In the genomic region with DNA sequence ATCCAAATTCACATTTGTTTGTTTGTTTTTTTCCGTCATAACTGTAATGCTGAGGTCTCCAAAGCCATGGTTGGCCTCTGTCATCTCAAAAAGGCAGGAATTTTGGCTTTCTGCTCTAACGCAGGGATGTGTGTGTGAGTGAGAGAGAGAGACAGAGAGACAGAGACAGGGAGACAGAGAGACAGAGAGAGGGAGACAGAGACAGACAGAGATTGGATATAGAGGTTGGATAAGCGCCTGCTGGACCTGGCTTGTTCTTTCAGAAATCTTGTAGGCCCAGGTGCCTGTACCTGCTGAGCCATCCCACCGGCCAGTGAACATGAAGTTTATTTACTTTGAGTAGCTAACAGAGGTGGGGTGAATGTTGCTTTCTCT, we compare ENCODE assay signal across 8 mouse cellular contexts. TPM values are rescaled to one million over a fixed set of nuclear protein-coding genes. Genes with fewer than 3 reads are reported as not detected.
A peak's percentile ranks its signal among the peaks of the same experiment; 100 is the strongest.
DNase-seq lines count a peak whose midpoint lies in the region; ATAC-seq and TF ChIP-seq lines count a peak whose summit lies in the region.

No protein-coding gene starts in this region.

- intact Hi-C loops in gastrocnemius, adult 2 months (cut with DNase I) = loop anchor here (5.0 kb wide), 1 partner anchor 85 kb away; no protein-coding TSS in a partner anchor
- intact Hi-C loops in gastrocnemius, postnatal 14 days (cut with DNase I; ENCODE audit: low total_unique reads) = no loop called here

- peaks cover 18% of the 10 kb centered on the region for H3K79me2 ChIP-seq in C2C12 (ENCODE audit: control insufficient read depth, insufficient read depth)

- H3K27me3 ChIP-seq in C2C12 (ENCODE audit: control insufficient read depth, insufficient read depth, insufficient read length) = peaks cover 3% of the 10 kb centered on the region
- no peaks in the 10 kb centered on the region for H3K27me3 ChIP-seq in forebrain, embryonic 14.5 days (replicated peaks; ENCODE audit: control insufficient read depth, insufficient read depth, low read length)
- H3K27me3 ChIP-seq in liver, embryonic 16.5 days (ENCODE audit: control insufficient read depth, insufficient read depth, low read depth, low read length) = no peaks in the 10 kb centered on the region

- H3K79me3 ChIP-seq in C2C12 (ENCODE audit: low read depth) = peaks cover 10% of the 10 kb centered on the region

- TF ChIP-seq CTCF in gastrocnemius, adult 2 months (IDR thresholded peaks at IDR 0.05) = no peak
- no peak for TF ChIP-seq CTCF in C2C12 (IDR thresholded peaks at IDR 0.05; ENCODE audit: control insufficient read depth, insufficient read depth, insufficient read length)

- no peaks in the 10 kb centered on the region for H3K9me3 ChIP-seq in forebrain, embryonic 14.5 days (replicated peaks; ENCODE audit: control insufficient read depth, low read length)
- no peaks in the 10 kb centered on the region for H3K9me3 ChIP-seq in liver, embryonic 16.5 days (replicated peaks; ENCODE audit: control insufficient read depth, low read length)

- H3K4me2 ChIP-seq in forebrain, embryonic 14.5 days (ENCODE audit: low read length) = no peak overlapping the region
- peak overlapping the region; percentile 70 for H3K4me2 ChIP-seq in liver, embryonic 16.5 days (ENCODE audit: low read depth, low read length)

- 35% methylated on average over 4 of the region's 4 CpGs for WGBS in forebrain, embryonic 14.5 days
- WGBS in liver, embryonic 16.5 days (ENCODE audit: insufficient replicate concordance) = 29% methylated on average over 4 of the region's 4 CpGs

- no peak overlapping the region for H3K9ac ChIP-seq in forebrain, embryonic 14.5 days (ENCODE audit: low read length)
- H3K9ac ChIP-seq in liver, embryonic 16.5 days (ENCODE audit: low read depth, low read length) = peak overlapping the region; percentile 60

- peaks cover 5% of the 10 kb centered on the region for H3K36me3 ChIP-seq in C2C12 (ENCODE audit: control insufficient read depth, insufficient read depth)
- H3K36me3 ChIP-seq in forebrain, embryonic 14.5 days (ENCODE audit: control insufficient read depth, insufficient read depth, low read length) = peaks cover 11% of the 10 kb centered on the region; the same call in 1 of the 2 replicates
- peaks cover 2% of the 10 kb centered on the region for H3K36me3 ChIP-seq in liver, embryonic 16.5 days (ENCODE audit: control insufficient read depth, insufficient read depth)

- H3K27ac ChIP-seq in gastrocnemius, adult 2 months = peak overlapping the region; percentile 98
- no peak overlapping the region for H3K27ac ChIP-seq in forebrain, embryonic 14.5 days (ENCODE audit: low read depth, low read length)
- peak overlapping the region; percentile 82 for H3K27ac ChIP-seq in liver, embryonic 16.5 days (ENCODE audit: low read length)

- no peak for ATAC-seq in forebrain, embryonic 14.5 days
- no peak; the same call in 1 of the 2 replicates for ATAC-seq in liver, embryonic 16.5 days (ENCODE audit: low read depth)

- H3K4me3 ChIP-seq in gastrocnemius, adult 2 months = peak overlapping the region; percentile 99
- H3K4me3 ChIP-seq in C2C12 (ENCODE audit: insufficient read depth, poor library complexity, severe bottlenecking) = peak overlapping the region; percentile 66
- peak overlapping the region; percentile 100; the same call in 1 of the 2 replicates for H3K4me3 ChIP-seq in forebrain, embryonic 14.5 days (ENCODE audit: low read depth, low read length)
- peak overlapping the region; percentile 99 for H3K4me3 ChIP-seq in liver, embryonic 16.5 days (ENCODE audit: low read depth, low read length)

- H3K4me1 ChIP-seq in forebrain, embryonic 14.5 days (ENCODE audit: control insufficient read depth, insufficient read depth, low read length) = peaks cover 8% of the 10 kb centered on the region
- H3K4me1 ChIP-seq in liver, embryonic 16.5 days (ENCODE audit: control insufficient read depth, low read depth, low read length) = peaks cover 22% of the 10 kb centered on the region

- no peak for DNase-seq in gastrocnemius, adult 2 months
- no peak for DNase-seq in gastrocnemius, postnatal 14 days
- DNase-seq in forebrain, embryonic 14.5 days (ENCODE audit: low spot score) = no peak
- DNase-seq in cerebellum, postnatal 14 days = no peak
- DNase-seq in gastrocnemius, adult 8-10 months (ENCODE audit: low spot score in 2 of 2) = no peak
- no peak for DNase-seq in yolk sac, embryonic 10.5 days (ENCODE audit: low spot score)

- no peak overlapping the region for H3ac ChIP-seq in C2C12 (ENCODE audit: control insufficient read depth, insufficient read length, low read depth)

TF ChIP-seq in C2C12, 6 proteins besides CTCF, POLR2A, EP300 and RAD21:
- TF ChIP-seq USF1 (IDR thresholded peaks at IDR 0.05; ENCODE audit: low read depth) (no peak), MYOG (IDR thresholded peaks at IDR 0.05; ENCODE audit: control insufficient read depth, extremely low read depth, insufficient read length) (no peak), MYOD1 (IDR thresholded peaks at IDR 0.05; ENCODE audit: control insufficient read depth, insufficient read length, low read depth) (no peak), CEBPB (IDR thresholded peaks at IDR 0.05; ENCODE audit: low read depth) (no peak), MAX (IDR thresholded peaks at IDR 0.05) (no peak)

RNA-seq across cellular contexts. Expression of gene Dpp8, which starts 0.3 kb away (rescaled TPM):
- 100 to 1,000 TPM in 1 of 2 experiments, 10 to 100 TPM in 1; 95.9 to 112 TPM for total RNA-seq in gastrocnemius, adult 2 months (2021)
- total RNA-seq in gastrocnemius, postnatal 14 days (2021) = 100 to 1,000 TPM; 102 to 112 TPM
- polyA plus RNA-seq in C2C12 (2012; fragmentation: generic; extraction: Trizol) = 15.5 TPM
- polyA plus RNA-seq in forebrain, embryonic 14.5 days (2014; fragmentation: Nextera tagmentation; extraction: Ambion mirVana) = 36.3 and 37.3 TPM in 2 replicates
- polyA plus RNA-seq in liver, embryonic 16.5 days (2015; fragmentation: Nextera tagmentation; extraction: Ambion mirVana) = 18.8 and 20.1 TPM in 2 replicates
- 100 to 1,000 TPM in 3 of 4 experiments, 10 to 100 TPM in 1; 96.7 to 118 (median 110) TPM for total RNA-seq in gastrocnemius, adult 8-10 months (2022)

RNA-seq across cellular contexts. Expression of gene Hacd3, which starts 10.4 kb away (rescaled TPM):
- total RNA-seq in gastrocnemius, adult 2 months (2021) = 10 to 100 TPM in 1 of 2 experiments, 1 to 10 TPM in 1; 9.0 to 10.8 TPM
- 10 to 100 TPM; 13.3 to 14.1 TPM for total RNA-seq in gastrocnemius, postnatal 14 days (2021)
- 22.9 TPM for polyA plus RNA-seq in C2C12 (2012; fragmentation: generic; extraction: Trizol)
- polyA plus RNA-seq in forebrain, embryonic 14.5 days (2014; fragmentation: Nextera tagmentation; extraction: Ambion mirVana) = 67.4 and 86.3 TPM in 2 replicates
- polyA plus RNA-seq in liver, embryonic 16.5 days (2015; fragmentation: Nextera tagmentation; extraction: Ambion mirVana) = 63.3 and 68.4 TPM in 2 replicates
- total RNA-seq in gastrocnemius, adult 8-10 months (2022) = 10 to 100 TPM in 2 of 4 experiments, 1 to 10 TPM in 2; 6.3 to 11.2 (median 10.0) TPM
